Mouse (Mus musculus): ENCODE measurements around the gene Smim11. TPM values are rescaled to one million over a fixed set of nuclear protein-coding genes. Genes with fewer than 3 reads are reported as not detected.

Gene Smim11
- polyA plus RNA-seq, 1 experiment from 2014 or later: 58.1 TPM

- no peaks in the 10 kb centered on the region for H3K27me3 ChIP-seq (replicated peaks)
- no peak for ATAC-seq (replicated peaks)
- 84% methylated on average over 5 of the region's 5 CpGs for WGBS
- H3K4me1 ChIP-seq: peaks cover 3% of the 10 kb centered on the region; the same call in 1 of the 2 replicates
- no peaks in the 10 kb centered on the region for H3K9me3 ChIP-seq
- no peak overlapping the region for H3K27ac ChIP-seq
- H3K36me3 ChIP-seq (replicated peaks): no peaks in the 10 kb centered on the region
- no peak overlapping the region for H3K4me2 ChIP-seq
- H3K9ac ChIP-seq: no peak overlapping the region
- no peak overlapping the region for H3K4me3 ChIP-seq
These were observed 54.3 kb downstream of the Smim11 start for GRCm38 (mm10) chr16:92355366-92355765.

- 83% methylated on average over 11 of the region's 11 CpGs for whole genome bisulfite sequencing
- H3K4me3 ChIP-seq: no peak overlapping the region
- no peaks in the 10 kb centered on the region for H3K36me3 ChIP-seq (replicated peaks)
- H3K9ac ChIP-seq: no peak overlapping the region
- peaks cover 3% of the 10 kb centered on the region; the same call in 1 of the 2 replicates for H3K4me1 ChIP-seq
- H3K27ac ChIP-seq: no peak overlapping the region
- no peaks in the 10 kb centered on the region for H3K9me3 ChIP-seq
- ATAC-seq (replicated peaks): no peak
- no peaks in the 10 kb centered on the region for H3K27me3 ChIP-seq (replicated peaks)
- H3K4me2 ChIP-seq: no peak overlapping the region
These were observed 54.9 kb downstream of the Smim11 start for GRCm38 (mm10) chr16:92355982-92356381.

- H3K4me1 ChIP-seq: peaks cover 3% of the 10 kb centered on the region; the same call in 1 of the 2 replicates
- no peak overlapping the region for H3K4me3 ChIP-seq
- no peaks in the 10 kb centered on the region for H3K9me3 ChIP-seq
- WGBS: 60% methylated on average over 9 of the region's 9 CpGs
- H3K36me3 ChIP-seq (replicated peaks): no peaks in the 10 kb centered on the region
- no peak overlapping the region for H3K27ac ChIP-seq
- no peak overlapping the region for H3K9ac ChIP-seq
- no peak overlapping the region for H3K4me2 ChIP-seq
- no peak for ATAC-seq (replicated peaks)
- H3K27me3 ChIP-seq (replicated peaks): no peaks in the 10 kb centered on the region
These were observed 55.9 kb downstream of the Smim11 start for GRCm38 (mm10) chr16:92357023-92357422.

DNA sequence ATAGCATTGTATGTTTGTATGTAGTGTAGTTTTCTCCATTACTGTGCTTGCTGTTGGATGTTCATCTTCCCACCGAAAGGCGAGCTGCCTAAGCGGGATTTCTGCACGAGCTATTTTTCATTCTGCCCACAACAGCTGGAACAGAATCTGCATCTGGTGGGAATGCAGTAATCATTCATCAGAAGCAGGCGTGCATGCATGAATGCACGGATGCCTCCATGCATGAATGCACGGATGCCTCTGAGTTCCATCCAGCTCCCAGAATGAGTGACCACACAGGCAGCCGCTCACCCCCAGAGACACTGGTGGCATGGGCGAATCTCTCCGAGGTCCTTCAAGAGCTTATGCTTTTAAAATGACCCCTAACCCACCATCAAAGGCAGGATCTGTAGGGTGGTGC lies 56.5 kb downstream of the Smim11 start:
- peaks cover 3% of the 10 kb centered on the region; the same call in 1 of the 2 replicates for H3K4me1 ChIP-seq
- WGBS: 24% methylated on average over 10 of the region's 10 CpGs
- H3K36me3 ChIP-seq (replicated peaks): no peaks in the 10 kb centered on the region
- H3K4me2 ChIP-seq: no peak overlapping the region
- H3K27me3 ChIP-seq (replicated peaks): no peaks in the 10 kb centered on the region
- no peak overlapping the region for H3K4me3 ChIP-seq
- H3K9me3 ChIP-seq: no peaks in the 10 kb centered on the region
- no peak overlapping the region for H3K27ac ChIP-seq
- H3K9ac ChIP-seq: no peak overlapping the region
- no peak for ATAC-seq (replicated peaks)

DNA sequence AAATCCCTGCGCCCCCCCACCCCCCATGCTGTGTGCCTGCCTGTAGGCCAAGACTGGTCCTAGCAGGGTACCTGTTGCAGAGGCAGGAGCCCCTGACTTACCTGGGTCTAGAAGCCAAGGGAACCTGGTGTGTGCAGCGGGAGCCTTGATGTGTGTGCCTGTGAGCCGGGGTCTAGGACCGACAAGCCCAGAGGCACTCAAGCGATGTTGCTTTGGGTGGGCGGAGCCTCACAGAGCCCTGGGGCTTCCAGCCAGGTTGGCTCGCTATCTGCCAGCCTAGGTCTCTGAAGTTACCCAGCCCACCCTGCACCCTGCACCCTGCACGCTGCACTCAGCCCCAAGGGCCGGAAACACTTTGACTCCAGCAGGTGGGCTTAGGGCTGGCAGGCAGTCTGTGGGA lies 57.6 kb downstream of the Smim11 start:
- Histone ChIP-seq H3K36me3 (replicated peaks) (no peaks in the 10 kb centered on the region), H3K4me2 (no peak overlapping the region), H3K4me3 (no peak overlapping the region), H3K9me3 (no peaks in the 10 kb centered on the region), H3K4me1 (peaks cover 3% of the 10 kb centered on the region; the same call in 1 of the 2 replicates), H3K9ac (no peak overlapping the region), H3K27me3 (replicated peaks) (no peaks in the 10 kb centered on the region), H3K27ac (no peak overlapping the region)
- 0 out of 2 replicates have a peak, but pooled peaks have one; percentile 24 for ATAC-seq (replicated peaks)
- 25% methylated on average over 9 of the region's 9 CpGs for WGBS

DNA sequence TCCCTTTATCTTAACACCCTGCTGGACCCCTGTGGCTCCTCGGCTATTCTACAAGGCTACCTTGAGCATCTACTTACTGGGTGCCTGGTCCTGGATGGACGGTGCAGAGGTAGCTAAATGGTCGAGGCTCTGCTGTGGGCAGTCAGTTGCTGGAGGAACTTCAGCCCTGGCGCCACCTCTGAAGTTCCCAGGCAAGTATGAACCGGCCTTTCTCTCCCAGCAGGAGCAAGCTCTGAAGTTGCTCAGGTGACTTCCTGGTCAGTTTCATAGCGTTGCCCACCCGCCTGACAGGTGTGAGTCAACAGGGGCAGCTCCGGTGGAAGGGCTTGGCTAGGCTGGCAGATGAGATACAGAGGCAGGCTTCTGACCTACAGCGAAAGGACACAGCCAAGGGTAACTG lies 58.1 kb downstream of the Smim11 start, which contains the start of gene Kcne1:
Gene Kcne1, minus strand, starts transcription at position 240 of the 400 bp plus-strand sequence.
- WGBS: 66% methylated on average over 9 of the region's 9 CpGs
- no peaks in the 10 kb centered on the region for H3K9me3 ChIP-seq
- no peak within 1 kb of the TSS for H3K27ac ChIP-seq
- no peak within 1 kb of the TSS for H3K4me3 ChIP-seq
- H3K27me3 ChIP-seq (replicated peaks): no peaks in the 10 kb centered on the region
- no peaks in the 10 kb centered on the region for H3K36me3 ChIP-seq (replicated peaks)
- peaks cover 3% of the 10 kb centered on the region; the same call in 1 of the 2 replicates for H3K4me1 ChIP-seq
- H3K9ac ChIP-seq: no peak within 1 kb of the TSS
- no peak within 1 kb of the TSS for H3K4me2 ChIP-seq
- 0 out of 2 replicates have a peak, but pooled peaks have one; percentile 24 for ATAC-seq (replicated peaks)

- ATAC-seq (replicated peaks): no peak
- H3K9me3 ChIP-seq: no peaks in the 10 kb centered on the region
- no peaks in the 10 kb centered on the region for H3K27me3 ChIP-seq (replicated peaks)
- H3K4me1 ChIP-seq: peaks cover 3% of the 10 kb centered on the region; the same call in 1 of the 2 replicates
- no peak overlapping the region for H3K27ac ChIP-seq
- no peak overlapping the region for H3K4me2 ChIP-seq
- no peak overlapping the region for H3K4me3 ChIP-seq
- H3K9ac ChIP-seq: no peak overlapping the region
- H3K36me3 ChIP-seq (replicated peaks): no peaks in the 10 kb centered on the region
- 82% methylated on average over 7 of the region's 7 CpGs for WGBS
These were observed 59.6 kb downstream of the Smim11 start for GRCm38 (mm10) chr16:92360711-92361110.

Other genes with a start within 250 kb of the Smim11 start
- gene Mrps6, start 243.0 kb upstream of the Smim11 start, polyA plus RNA-seq (2015; fragmentation: Nextera tagmentation; extraction: Ambion mirVana): 156 and 163 TPM in 2 replicates
- 0.72 and 0.73 TPM in 2 replicates for gene Gm49711, start 243.0 kb upstream of the Smim11 start, polyA plus RNA-seq (2015; fragmentation: Nextera tagmentation; extraction: Ambion mirVana)
- gene Slc5a3, start 243.0 kb upstream of the Smim11 start, polyA plus RNA-seq (2015; fragmentation: Nextera tagmentation; extraction: Ambion mirVana): 18.3 and 21.3 TPM in 2 replicates
- 6.8 and 7.6 TPM in 2 replicates for gene Kcne2, start 8.9 kb upstream of the Smim11 start, polyA plus RNA-seq (2015; fragmentation: Nextera tagmentation; extraction: Ambion mirVana)
- gene Fam243, start 20.2 kb downstream of the Smim11 start, polyA plus RNA-seq (2015; fragmentation: Nextera tagmentation; extraction: Ambion mirVana): 0.06 TPM in 1 of 2 replicates, not detected in the other
- 0.31 TPM in 1 of 2 replicates, not detected in the other for gene Kcne1, start 58.2 kb downstream of the Smim11 start, polyA plus RNA-seq (2015; fragmentation: Nextera tagmentation; extraction: Ambion mirVana)
- 82.1 and 82.9 TPM in 2 replicates for gene Rcan1, start 169.6 kb downstream of the Smim11 start, polyA plus RNA-seq (2015; fragmentation: Nextera tagmentation; extraction: Ambion mirVana)
- 3.2 and 3.7 TPM in 2 replicates for gene Clic6, start 184.4 kb downstream of the Smim11 start, polyA plus RNA-seq (2015; fragmentation: Nextera tagmentation; extraction: Ambion mirVana)